Mouse (Mus musculus): ENCODE results near the gene Dcaf1. TPM values are rescaled to one million over a fixed set of nuclear protein-coding genes. Genes with fewer than 3 reads are reported as not detected.

Gene Dcaf1
- polyA plus RNA-seq, 1 experiment, result 28.9 TPM

GRCm38 (mm10) chr9:106858036-106858435 lies 36.4 kb downstream of the Dcaf1 start:
- Histone ChIP-seq H3K4me3 (ENCODE audit: insufficient read depth, low read length) (no peak overlapping the region), H3K4me1 (ENCODE audit: control insufficient read depth, insufficient read depth, low read length) (no peaks in the 10 kb centered on the region), H3K27ac (ENCODE audit: insufficient read depth, low read length) (no peak overlapping the region)
- TF ChIP-seq CTCF (IDR thresholded peaks at IDR 0.05; ENCODE audit: borderline replicate concordance, insufficient read depth, low read length) (no peak), POLR2A (IDR thresholded peaks at IDR 0.05; ENCODE audit: low read depth, low read length) (no peak)

GRCm38 (mm10) chr9:106874216-106874615 lies 52.5 kb downstream of the Dcaf1 start:
- Histone ChIP-seq H3K27ac (ENCODE audit: insufficient read depth, low read length) (no peak overlapping the region), H3K4me1 (ENCODE audit: control insufficient read depth, insufficient read depth, low read length) (no peaks in the 10 kb centered on the region; the same call in 1 of the 2 replicates), H3K4me3 (ENCODE audit: insufficient read depth, low read length) (no peak overlapping the region)
- TF ChIP-seq POLR2A (IDR thresholded peaks at IDR 0.05; ENCODE audit: low read depth, low read length) (no peak), CTCF (IDR thresholded peaks at IDR 0.05; ENCODE audit: borderline replicate concordance, insufficient read depth, low read length) (no peak)

- TF ChIP-seq POLR2A (IDR thresholded peaks at IDR 0.05; ENCODE audit: low read depth, low read length) (no peak), CTCF (IDR thresholded peaks at IDR 0.05; ENCODE audit: borderline replicate concordance, insufficient read depth, low read length) (no peak)
Observed at GRCm38 (mm10) chr9:106876666-106877065, 55.0 kb downstream of the Dcaf1 start.

GRCm38 (mm10) chr9:106879471-106879870 lies 57.8 kb downstream of the Dcaf1 start:
- no peak overlapping the region for H3K27ac ChIP-seq (ENCODE audit: insufficient read depth, low read length)
- TF ChIP-seq CTCF (IDR thresholded peaks at IDR 0.05; ENCODE audit: borderline replicate concordance, insufficient read depth, low read length), result no peak
- no peak for TF ChIP-seq POLR2A (IDR thresholded peaks at IDR 0.05; ENCODE audit: low read depth, low read length)
- peaks cover 2% of the 10 kb centered on the region; the same call in 1 of the 2 replicates for H3K4me1 ChIP-seq (ENCODE audit: control insufficient read depth, insufficient read depth, low read length)
- no peak overlapping the region for H3K4me3 ChIP-seq (ENCODE audit: insufficient read depth, low read length)

More at GRCm38 (mm10) chr9:106876666-106877065, 55.0 kb downstream of the Dcaf1 start:
- H3K4me1 ChIP-seq (ENCODE audit: control insufficient read depth, insufficient read depth, low read length), result no peaks in the 10 kb centered on the region; the same call in 1 of the 2 replicates
- H3K27ac ChIP-seq (ENCODE audit: insufficient read depth, low read length), result no peak overlapping the region
- no peak overlapping the region for H3K4me3 ChIP-seq (ENCODE audit: insufficient read depth, low read length)

GRCm38 (mm10) chr9:106881071-106881755 lies 59.5 kb downstream of the Dcaf1 start:
- Histone ChIP-seq H3K4me1 (ENCODE audit: control insufficient read depth, insufficient read depth, low read length) (peaks cover 2% of the 10 kb centered on the region; the same call in 1 of the 2 replicates), H3K4me3 (ENCODE audit: insufficient read depth, low read length) (no peak overlapping the region), H3K27ac (ENCODE audit: insufficient read depth, low read length) (no peak overlapping the region)
- TF ChIP-seq POLR2A (IDR thresholded peaks at IDR 0.05; ENCODE audit: low read depth, low read length) (no peak), CTCF (IDR thresholded peaks at IDR 0.05; ENCODE audit: borderline replicate concordance, insufficient read depth, low read length) (no peak)

GRCm38 (mm10) chr9:106882176-106882575 lies 60.5 kb downstream of the Dcaf1 start:
- Histone ChIP-seq H3K4me1 (ENCODE audit: control insufficient read depth, insufficient read depth, low read length) (peaks cover 2% of the 10 kb centered on the region; the same call in 1 of the 2 replicates), H3K4me3 (ENCODE audit: insufficient read depth, low read length) (no peak overlapping the region), H3K27ac (ENCODE audit: insufficient read depth, low read length) (no peak overlapping the region)
- TF ChIP-seq CTCF (IDR thresholded peaks at IDR 0.05; ENCODE audit: borderline replicate concordance, insufficient read depth, low read length) (no peak), POLR2A (IDR thresholded peaks at IDR 0.05; ENCODE audit: low read depth, low read length) (no peak)

GRCm38 (mm10) chr9:106883085-106883484 lies 61.4 kb downstream of the Dcaf1 start:
- Histone ChIP-seq H3K4me1 (ENCODE audit: control insufficient read depth, insufficient read depth, low read length) (peaks cover 2% of the 10 kb centered on the region; the same call in 1 of the 2 replicates), H3K4me3 (ENCODE audit: insufficient read depth, low read length) (no peak overlapping the region), H3K27ac (ENCODE audit: insufficient read depth, low read length) (no peak overlapping the region)
- TF ChIP-seq POLR2A (IDR thresholded peaks at IDR 0.05; ENCODE audit: low read depth, low read length) (no peak), CTCF (IDR thresholded peaks at IDR 0.05; ENCODE audit: borderline replicate concordance, insufficient read depth, low read length) (no peak)

GRCm38 (mm10) chr9:106884306-106884705 lies 62.6 kb downstream of the Dcaf1 start:
- H3K27ac ChIP-seq (ENCODE audit: insufficient read depth, low read length), result no peak overlapping the region

GRCm38 (mm10) chr9:106884996-106885900 lies 63.6 kb downstream of the Dcaf1 start:
- H3K27ac ChIP-seq (ENCODE audit: insufficient read depth, low read length), result no peak overlapping the region
- peaks cover 7% of the 10 kb centered on the region; the same call in 1 of the 2 replicates for H3K4me1 ChIP-seq (ENCODE audit: control insufficient read depth, insufficient read depth, low read length)
- peak overlapping the region; percentile 50 for H3K4me3 ChIP-seq (ENCODE audit: insufficient read depth, low read length)
- no peak for TF ChIP-seq CTCF (IDR thresholded peaks at IDR 0.05; ENCODE audit: borderline replicate concordance, insufficient read depth, low read length)

More at GRCm38 (mm10) chr9:106884306-106884705, 62.6 kb downstream of the Dcaf1 start:
- H3K4me1 ChIP-seq (ENCODE audit: control insufficient read depth, insufficient read depth, low read length), result peaks cover 2% of the 10 kb centered on the region; the same call in 1 of the 2 replicates
- H3K4me3 ChIP-seq (ENCODE audit: insufficient read depth, low read length), result peak overlapping the region; percentile 50
- TF ChIP-seq POLR2A (IDR thresholded peaks at IDR 0.05; ENCODE audit: low read depth, low read length) (no peak), CTCF (IDR thresholded peaks at IDR 0.05; ENCODE audit: borderline replicate concordance, insufficient read depth, low read length) (no peak)
